Mouse (Mus musculus) embryonic facial prominence, embryonic 14.5 days (tissue): ENCODE data around the gene Zfp663. TPM values are rescaled to one million over a fixed set of nuclear protein-coding genes. Genes with fewer than 3 reads are reported as not detected.

Source experiments
- ATAC-seq: fragments of 200-750 bp; cut with Nextera tagmentation; 2 replicates; pipeline ENCODE4 v1.8.0; 2017; ENCODE audit warnings: low read depth, moderate number of reproducible peaks, moderate TSS enrichment
- DNase-seq: peaks from one replicate; pipeline ENCODE4 v3.0.0-alpha.2; 2015; ENCODE audit warnings: low spot score
- H3K27ac ChIP-seq: fragments of 300-500 bp; sonication (generic); replicated peaks from 2 replicates; pipeline ENCODE4 v1.5.1; 2014; ENCODE audit warnings: low read depth, mild to moderate bottlenecking, low read length, moderate library complexity
- H3K27me3 ChIP-seq: fragments of 300-500 bp; sonication (generic); replicated peaks from 2 replicates; pipeline ENCODE4 v1.6.1; 2014; ENCODE audit warnings: low read length; ENCODE audit not compliant: control insufficient read depth, insufficient read depth
- H3K36me3 ChIP-seq: fragments of 300-500 bp; sonication (generic); 2 replicates; pipeline ENCODE4 v1.6.1; 2014; ENCODE audit warnings: low read length, mixed read lengths; ENCODE audit not compliant: control insufficient read depth, insufficient read depth
- H3K4me1 ChIP-seq: fragments of 300-500 bp; sonication (generic); 2 replicates; pipeline ENCODE4 v1.6.1; 2014; ENCODE audit warnings: antibody characterized with exemption, low read length; ENCODE audit not compliant: control insufficient read depth, insufficient read depth
- H3K4me2 ChIP-seq: fragments of 300-500 bp; sonication (generic); 2 replicates; pipeline ENCODE4 v1.6.1; 2014; ENCODE audit warnings: low read depth, mild to moderate bottlenecking, low read length, moderate library complexity, mixed read lengths
- H3K4me3 ChIP-seq: fragments of 300-500 bp; sonication (generic); 2 replicates; pipeline ENCODE4 v1.5.1; 2014; ENCODE audit warnings: low read depth, mild to moderate bottlenecking, low read length
- H3K9ac ChIP-seq: fragments of 300-500 bp; sonication (generic); 2 replicates; pipeline ENCODE4 v1.6.1; 2014; ENCODE audit warnings: low read depth, mild to moderate bottlenecking, low read length, moderate library complexity, mixed read lengths
- H3K9me3 ChIP-seq: fragments of 300-500 bp; sonication (generic); 2 replicates; pipeline ENCODE4 v1.6.1; 2016; ENCODE audit warnings: low read length; ENCODE audit not compliant: control insufficient read depth
- WGBS: fragments of 180-500 bp; shearing (Covaris S2); extraction: QIAGEN DNeasy Blood & Tissue Kit; methylation state at CpG from one replicate; pipeline ENCODE4 v1.1.7; 2014; 5-methylcytosine and 5-hydroxymethylcytosine counted together
- polyA plus RNA-seq: library from polyadenylated mRNA; unstranded; fragments of >200 nt; fragmentation: Nextera tagmentation; extraction: Ambion mirVana; gene quantifications from 2 replicates; pipeline ENCODE4 v1.2.1, GENCODE M21; 2014

Gene Zfp663
- polyA plus RNA-seq, 1 experiment from 2014 or later, result 0.64 TPM

GRCm38 (mm10) chr2:165398164-165398785, 29.7 kb upstream of the Zfp663 start:
- no peak; the same call in 1 of the 2 replicates for ATAC-seq
- no peak for DNase-seq
- H3K4me2 ChIP-seq, result no peak overlapping the region
- peak overlapping the region; percentile 61 for H3K27ac ChIP-seq
- peaks cover 20% of the 10 kb centered on the region for H3K4me1 ChIP-seq
- WGBS, result 69% methylated on average over 12 of the region's 15 CpGs
- no peak overlapping the region for H3K9ac ChIP-seq
- no peaks in the 10 kb centered on the region for H3K27me3 ChIP-seq
- H3K9me3 ChIP-seq, result no peaks in the 10 kb centered on the region
- H3K4me3 ChIP-seq, result no peak overlapping the region
- H3K36me3 ChIP-seq, result no peaks in the 10 kb centered on the region

GRCm38 (mm10) chr2:165397502-165398163, 29.1 kb upstream of the Zfp663 start:
- H3K27ac ChIP-seq, result peak overlapping the region; percentile 61
- peak; percentile 39 for DNase-seq
- H3K4me2 ChIP-seq, result peak overlapping the region; percentile 37; the same call in 1 of the 2 replicates
- H3K9me3 ChIP-seq, result no peaks in the 10 kb centered on the region
- H3K27me3 ChIP-seq, result no peaks in the 10 kb centered on the region
- H3K4me1 ChIP-seq, result peaks cover 20% of the 10 kb centered on the region
- no peak overlapping the region for H3K9ac ChIP-seq
- peak; percentile 14 for ATAC-seq
- WGBS, result 52% methylated on average over 22 of the region's 23 CpGs
- no peaks in the 10 kb centered on the region for H3K36me3 ChIP-seq
- no peak overlapping the region for H3K4me3 ChIP-seq

- peak; percentile 73 for DNase-seq
- H3K4me2 ChIP-seq, result peak overlapping the region; percentile 37
- WGBS, result 24% methylated on average over 20 of the region's 20 CpGs
- ATAC-seq, result peak; percentile 68
- H3K27ac ChIP-seq, result peak overlapping the region; percentile 61
- H3K9me3 ChIP-seq, result no peaks in the 10 kb centered on the region
- H3K9ac ChIP-seq, result peak overlapping the region; percentile 34; the same call in 1 of the 2 replicates
- H3K36me3 ChIP-seq, result no peaks in the 10 kb centered on the region
- no peaks in the 10 kb centered on the region for H3K27me3 ChIP-seq
- no peak overlapping the region for H3K4me3 ChIP-seq
- peaks cover 20% of the 10 kb centered on the region for H3K4me1 ChIP-seq
These were observed 28.4 kb upstream of the Zfp663 start for GRCm38 (mm10) chr2:165396831-165397501.

- no peak for DNase-seq
These were observed 23.6 kb upstream of the Zfp663 start for GRCm38 (mm10) chr2:165392156-165392555.

GRCm38 (mm10) chr2:165391561-165391960, 23.0 kb upstream of the Zfp663 start:
- WGBS, result 8% methylated on average over 8 of the region's 8 CpGs
- Histone ChIP-seq H3K4me3 (no peak overlapping the region), H3K27me3 (no peaks in the 10 kb centered on the region), H3K27ac (no peak overlapping the region), H3K4me2 (no peak overlapping the region), H3K4me1 (peaks cover 13% of the 10 kb centered on the region), H3K9me3 (no peaks in the 10 kb centered on the region), H3K36me3 (peaks cover 3% of the 10 kb centered on the region; the same call in 1 of the 2 replicates), H3K9ac (no peak overlapping the region)
- DNase-seq (peak; percentile 85), ATAC-seq (peak; percentile 48; the same call in 1 of the 2 replicates)

More at GRCm38 (mm10) chr2:165392156-165392555, 23.6 kb upstream of the Zfp663 start:
- H3K4me1 ChIP-seq, result peaks cover 13% of the 10 kb centered on the region
- WGBS, result 83% methylated on average over 4 of the region's 4 CpGs
- no peak overlapping the region for H3K9ac ChIP-seq
- H3K4me2 ChIP-seq, result no peak overlapping the region
- no peak overlapping the region; the same call in 1 of the 2 replicates for H3K27ac ChIP-seq
- no peaks in the 10 kb centered on the region for H3K36me3 ChIP-seq
- no peaks in the 10 kb centered on the region for H3K9me3 ChIP-seq
- H3K27me3 ChIP-seq, result no peaks in the 10 kb centered on the region
- no peak overlapping the region for H3K4me3 ChIP-seq
- ATAC-seq, result no peak

- Histone ChIP-seq H3K4me3 (no peak overlapping the region), H3K27ac (no peak overlapping the region), H3K36me3 (peaks cover 24% of the 10 kb centered on the region), H3K27me3 (no peaks in the 10 kb centered on the region), H3K4me2 (no peak overlapping the region), H3K9ac (no peak overlapping the region), H3K9me3 (no peaks in the 10 kb centered on the region), H3K4me1 (peaks cover 7% of the 10 kb centered on the region)
- WGBS, result 78% methylated on average over 6 of the region's 6 CpGs
- no peak for DNase-seq
- ATAC-seq, result no peak
These were observed 20.9 kb upstream of the Zfp663 start for GRCm38 (mm10) chr2:165389299-165389952.

GRCm38 (mm10) chr2:165387844-165388495, 19.4 kb upstream of the Zfp663 start, which contains the start of gene Zfp334:
Gene Zfp334, minus strand, starts transcription at chr2:165388259.
- Histone ChIP-seq H3K9me3 (no peaks in the 10 kb centered on the region), H3K36me3 (peaks cover 39% of the 10 kb centered on the region), H3K27ac (peak within 1 kb of the TSS; percentile 79), H3K9ac (peak within 1 kb of the TSS; percentile 95), H3K4me3 (peak within 1 kb of the TSS; percentile 83), H3K4me1 (peaks cover 7% of the 10 kb centered on the region), H3K27me3 (no peaks in the 10 kb centered on the region), H3K4me2 (peak within 1 kb of the TSS; percentile 66)
- ATAC-seq (peak; percentile 94), DNase-seq (peak; percentile 98)
- under 1% methylated on average over 39 of the region's 40 CpGs for WGBS

- Histone ChIP-seq H3K27ac (peak overlapping the region; percentile 79), H3K4me2 (peak overlapping the region; percentile 66), H3K36me3 (peaks cover 45% of the 10 kb centered on the region), H3K4me1 (peaks cover 7% of the 10 kb centered on the region), H3K27me3 (no peaks in the 10 kb centered on the region), H3K9ac (peak overlapping the region; percentile 95), H3K9me3 (no peaks in the 10 kb centered on the region), H3K4me3 (peak overlapping the region; percentile 83)
- 10% methylated on average over 4 of the region's 4 CpGs for WGBS
- DNase-seq, result no peak
- ATAC-seq, result no peak
These were observed 18.8 kb upstream of the Zfp663 start for GRCm38 (mm10) chr2:165387370-165387769.
